Mouse (Mus musculus) heart, adult 8-10 months (tissue): ENCODE measurements around the gene Klhl8. TPM values are rescaled to one million over a fixed set of nuclear protein-coding genes. Genes with fewer than 3 reads are reported as not detected.
A peak's percentile ranks its signal among the peaks of the same experiment; 100 is the strongest.

Experiments used
- DNase-seq: peaks from one replicate; pipeline ENCODE4 v3.0.0; 2022; ENCODE audit warnings: low spot score
- total RNA-seq, 4 experiments: library from RNA; stranded (reverse); gene quantifications; 2 replicates each; pipeline ENCODE4 v1.2.4; 2022

The Klhl8 gene
- total RNA-seq, 4 experiments from 2014 or later = 10.4 to 11.2 (median 10.5) TPM

- no peak for DNase-seq
Measured at GRCm38 (mm10) chr5:103916595-103917356, 5.7 kb upstream of the Klhl8 start.

DNA sequence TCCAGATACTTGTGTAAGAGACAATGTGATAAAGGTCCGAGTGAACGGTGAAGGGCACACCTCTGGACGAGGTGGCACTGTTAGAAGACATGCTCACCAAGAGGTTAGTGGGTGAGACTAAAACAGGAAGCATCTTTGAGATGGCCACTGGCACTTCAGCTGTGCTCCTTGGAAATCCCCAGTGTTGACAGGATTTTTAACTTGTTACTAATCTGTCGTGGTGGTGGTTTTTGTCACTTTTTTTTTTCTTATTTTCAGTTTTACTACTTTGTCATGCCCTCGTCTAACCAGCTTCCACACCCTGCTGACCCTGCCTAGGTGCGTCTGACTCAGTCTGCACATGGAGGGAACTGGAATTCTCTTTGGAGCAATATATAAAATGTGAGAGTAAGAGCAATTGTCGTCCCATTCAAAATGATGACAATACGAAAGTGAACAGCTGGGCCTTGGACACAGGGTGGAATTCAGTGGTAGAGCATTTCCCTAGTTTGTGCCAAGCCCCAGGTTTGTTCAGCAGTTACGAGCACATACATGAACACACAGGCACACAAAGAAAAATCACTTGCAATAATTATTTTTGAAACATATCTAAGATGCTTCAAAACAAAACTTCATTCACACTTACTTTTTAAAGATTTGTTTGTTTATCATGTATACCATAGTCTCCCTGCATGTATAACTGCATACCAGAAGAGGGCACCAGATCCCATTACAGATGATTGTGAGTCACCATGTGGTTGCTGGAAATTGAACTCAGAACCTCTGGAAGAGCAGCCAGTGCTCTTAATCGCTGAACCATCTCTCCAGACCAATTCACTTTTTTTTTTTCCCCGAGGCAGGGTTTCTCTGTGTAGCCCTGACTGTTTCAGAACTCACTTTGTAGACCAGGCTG is 3.5 kb upstream of the Klhl8 start:
- DNase-seq = no peak

DNA sequence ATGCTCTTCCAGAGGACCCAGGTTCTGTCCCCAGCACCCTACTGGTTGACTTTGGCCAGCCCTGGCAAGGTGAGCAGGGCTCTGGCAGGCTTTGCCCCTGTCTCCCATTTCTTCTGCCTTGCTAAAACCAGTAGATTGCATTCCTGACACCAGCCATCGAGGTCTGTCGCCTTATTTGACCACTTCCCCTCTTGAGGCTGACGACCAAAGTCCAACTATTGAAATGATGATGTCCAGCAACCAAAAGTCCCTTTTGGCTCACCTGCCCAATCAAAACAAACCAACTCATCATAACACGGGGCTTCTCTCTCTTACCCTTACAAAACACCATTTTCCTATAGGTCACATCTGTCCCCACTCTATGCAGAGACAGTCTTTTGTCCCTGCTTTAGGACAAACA is 2.1 kb upstream of the Klhl8 start:
- no peak for DNase-seq

GRCm38 (mm10) chr5:103911555-103911954 is 496 bp upstream of the Klhl8 start:
- no peak for DNase-seq

- no peak for DNase-seq
Measured at GRCm38 (mm10) chr5:103910156-103910555, 903 bp downstream of the Klhl8 start.

- DNase-seq = no peak
Measured at GRCm38 (mm10) chr5:103909466-103909865, 1.6 kb downstream of the Klhl8 start.

GRCm38 (mm10) chr5:103908851-103909250 is 2.2 kb downstream of the Klhl8 start:
- DNase-seq = no peak

DNA sequence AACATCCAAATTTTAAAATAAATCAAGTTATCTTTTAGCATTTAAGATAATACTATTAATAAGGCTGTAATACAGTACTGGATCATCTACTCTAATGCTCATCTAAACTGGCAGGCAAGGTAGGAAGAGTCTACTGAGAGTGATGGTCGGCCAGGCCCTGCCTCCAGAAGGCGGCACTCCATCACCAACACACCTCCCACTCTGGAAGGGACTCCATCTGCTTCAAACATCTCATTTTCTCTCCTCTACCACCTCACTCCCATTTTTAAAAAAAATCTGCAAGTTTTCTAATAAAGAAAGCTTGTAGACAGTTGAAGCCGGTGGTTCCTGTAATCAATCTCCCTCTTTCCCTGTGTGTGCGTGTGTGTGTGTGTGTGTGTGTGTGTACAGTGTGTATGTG is 3.2 kb downstream of the Klhl8 start:
- no peak for DNase-seq

- DNase-seq = no peak
Measured at GRCm38 (mm10) chr5:103906173-103906572, 4.9 kb downstream of the Klhl8 start.

DNA sequence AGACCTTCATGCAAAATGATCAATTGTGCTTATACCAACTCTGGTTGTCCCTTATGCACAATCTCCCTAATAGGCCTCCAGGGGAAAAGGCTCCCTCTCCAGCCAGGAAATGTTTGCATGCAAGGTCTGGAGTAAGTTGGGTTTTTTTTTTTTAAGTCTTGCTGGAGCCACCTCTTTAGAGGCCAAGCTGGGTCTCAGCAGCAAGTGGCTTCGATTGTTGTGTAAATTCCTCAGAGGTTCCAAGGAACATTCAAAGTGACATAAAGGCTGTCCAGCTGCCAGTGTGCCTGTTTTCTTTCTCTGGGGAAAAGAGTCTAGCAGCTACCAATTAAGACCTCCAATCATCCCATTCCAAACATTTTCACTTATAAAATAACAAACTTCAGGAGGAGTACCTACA is 12.7 kb downstream of the Klhl8 start:
- no peak for DNase-seq

GRCm38 (mm10) chr5:103889766-103890165 is 21.3 kb downstream of the Klhl8 start:
- no peak for DNase-seq

DNA sequence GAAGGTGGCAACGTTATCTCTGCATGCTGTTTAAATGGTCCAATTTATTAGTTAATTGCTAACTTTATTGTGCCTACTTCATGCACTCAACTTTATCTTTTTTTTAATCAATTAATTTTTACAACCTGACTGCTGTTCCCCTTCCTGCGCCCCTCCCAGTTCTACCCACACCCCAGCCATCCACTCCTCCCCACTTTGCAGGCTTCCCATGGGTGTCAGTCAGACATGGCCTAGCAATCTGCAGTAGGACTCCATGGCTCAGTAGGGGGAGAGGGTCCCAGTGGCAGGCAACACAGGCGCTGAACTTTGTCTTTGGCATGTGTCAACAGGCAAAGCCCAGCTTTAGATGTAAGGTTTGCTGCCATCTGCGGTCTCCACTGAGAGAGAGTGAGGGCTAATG is 47.3 kb downstream of the Klhl8 start:
- DNase-seq = no peak

GRCm38 (mm10) chr5:103860622-103861021 is 50.4 kb downstream of the Klhl8 start:
- DNase-seq = no peak

- no peak for DNase-seq
Measured at GRCm38 (mm10) chr5:103857151-103857550, 53.9 kb downstream of the Klhl8 start.

- peak; percentile 62 for DNase-seq
Measured at GRCm38 (mm10) chr5:103856286-103857009, 54.6 kb downstream of the Klhl8 start.

- DNase-seq = no peak
Measured at GRCm38 (mm10) chr5:103855483-103856211, 55.4 kb downstream of the Klhl8 start.

DNA sequence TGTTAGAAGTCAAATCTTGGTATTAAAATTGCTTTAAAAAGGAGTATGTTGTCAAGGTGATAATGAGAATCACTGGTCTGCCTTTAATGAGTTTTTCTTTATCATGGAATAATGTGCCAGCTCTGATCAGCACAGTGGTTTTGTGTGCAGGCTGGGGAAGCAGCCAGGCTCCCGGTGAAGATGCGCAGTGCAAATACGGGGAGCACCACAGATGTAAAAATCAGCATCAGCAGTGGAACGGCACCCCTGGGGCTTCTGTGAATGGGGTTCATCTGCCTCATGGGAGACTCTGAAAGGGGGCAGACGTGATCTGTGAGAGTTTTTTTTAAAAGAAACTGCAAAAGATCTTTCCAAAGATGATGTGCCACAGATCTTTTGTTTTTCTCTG is 56.3 kb downstream of the Klhl8 start:
- DNase-seq = no peak

DNA sequence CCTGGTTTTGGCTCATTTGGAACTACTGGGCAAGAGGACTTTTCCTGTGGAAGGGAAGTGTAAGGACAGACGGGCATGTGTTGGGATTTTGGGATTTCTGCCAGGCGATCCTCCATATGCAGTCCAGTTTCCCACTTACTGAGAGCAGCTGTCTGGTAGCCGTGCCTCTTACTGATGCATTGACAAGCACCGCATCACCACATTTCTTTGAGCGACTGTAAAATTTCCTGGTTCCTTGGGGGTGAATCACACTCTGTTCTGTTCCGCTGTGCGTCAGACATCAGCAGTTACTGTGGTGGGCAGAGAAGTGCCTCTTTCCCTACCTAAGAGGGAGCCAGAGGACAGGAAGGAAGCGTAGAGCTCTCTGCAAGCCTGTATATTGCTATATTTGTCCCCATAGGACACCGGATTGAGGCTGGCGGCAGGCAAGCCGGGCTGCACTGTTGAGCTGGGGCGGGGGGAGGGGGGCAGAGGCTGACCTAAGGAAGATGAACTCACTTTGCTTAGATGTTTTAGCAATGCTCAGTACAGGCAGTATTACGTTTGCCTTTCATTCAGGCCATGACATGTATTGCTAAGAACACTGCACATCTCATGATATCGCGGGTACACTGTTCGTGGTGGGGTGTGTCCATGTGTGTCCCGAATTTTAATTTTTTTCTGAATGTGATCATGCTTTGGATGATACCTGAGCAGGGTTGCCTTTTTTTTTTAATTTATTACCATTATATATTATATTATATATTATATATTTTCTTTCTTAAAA is 56.8 kb downstream of the Klhl8 start:
- DNase-seq = no peak

DNA sequence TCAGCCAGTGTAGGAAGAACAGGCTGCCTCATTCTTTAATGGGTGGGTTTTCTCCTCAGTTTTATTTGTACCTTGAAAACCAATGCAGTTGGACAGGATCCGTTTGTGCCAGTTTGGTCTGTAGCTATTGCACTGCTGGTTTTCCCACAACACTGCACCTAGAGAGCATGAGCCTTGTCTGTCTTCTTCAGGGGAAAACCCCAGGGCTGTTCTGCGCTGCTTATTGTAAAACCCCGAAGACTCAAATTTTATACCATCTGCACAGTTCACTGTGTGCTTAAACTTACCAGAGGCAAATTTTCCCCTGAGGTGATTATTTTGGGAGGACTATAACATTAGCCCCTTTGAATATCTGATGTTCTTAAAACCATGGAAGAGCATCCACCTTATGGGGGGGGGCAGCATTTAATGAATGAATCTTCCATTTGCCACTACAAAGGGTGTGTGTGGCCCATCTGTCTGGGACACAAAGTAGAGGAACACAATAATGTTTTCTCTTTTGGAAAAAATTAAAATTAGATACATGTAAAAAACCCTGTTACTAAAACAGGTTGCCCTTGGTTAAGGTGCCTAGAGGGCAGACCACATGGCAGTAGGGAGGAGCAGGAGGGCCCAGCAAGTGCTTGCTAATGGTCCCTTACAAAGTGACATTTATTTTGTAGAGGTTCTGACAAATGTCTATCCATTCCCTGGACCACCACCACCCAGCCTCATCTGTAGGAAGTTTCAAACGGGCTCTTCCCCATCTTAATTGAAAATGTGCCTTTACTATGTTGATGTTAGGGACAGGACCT is 58.1 kb downstream of the Klhl8 start:
- no peak for DNase-seq

DNA sequence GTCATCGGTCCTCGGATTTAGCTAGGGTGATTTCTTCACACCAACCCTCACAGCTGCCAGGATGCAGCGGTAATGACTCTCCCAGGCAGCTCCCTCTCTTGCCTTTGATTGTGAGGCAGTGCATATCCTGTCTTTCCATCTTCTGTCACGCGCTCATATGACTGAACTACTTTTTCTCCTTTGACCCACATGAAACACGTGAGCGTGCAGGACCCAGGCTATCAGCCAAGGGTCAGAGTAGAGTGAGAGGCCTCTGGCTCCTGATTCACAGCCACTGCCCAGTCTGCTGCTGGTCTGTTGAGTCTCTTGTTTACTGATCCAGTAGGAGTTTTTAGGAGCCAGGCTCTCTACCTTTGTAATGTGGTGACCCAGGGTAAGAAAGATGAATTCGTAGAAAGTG is 62.5 kb downstream of the Klhl8 start:
- peak; percentile 57 for DNase-seq
